Mouse (Mus musculus) lung, postnatal 25 days (tissue): ENCODE measurements around the gene Upk1a.

Experiments used
- DNase-seq: peaks from one replicate; pipeline ENCODE4 v3.0.0; 2022; ENCODE audit warnings: low spot score

Upk1a gene

GRCm38 (mm10) chr7:30602583-30602982, 10.1 kb downstream of the Upk1a start:
- peak; percentile 90 for DNase-seq

DNA sequence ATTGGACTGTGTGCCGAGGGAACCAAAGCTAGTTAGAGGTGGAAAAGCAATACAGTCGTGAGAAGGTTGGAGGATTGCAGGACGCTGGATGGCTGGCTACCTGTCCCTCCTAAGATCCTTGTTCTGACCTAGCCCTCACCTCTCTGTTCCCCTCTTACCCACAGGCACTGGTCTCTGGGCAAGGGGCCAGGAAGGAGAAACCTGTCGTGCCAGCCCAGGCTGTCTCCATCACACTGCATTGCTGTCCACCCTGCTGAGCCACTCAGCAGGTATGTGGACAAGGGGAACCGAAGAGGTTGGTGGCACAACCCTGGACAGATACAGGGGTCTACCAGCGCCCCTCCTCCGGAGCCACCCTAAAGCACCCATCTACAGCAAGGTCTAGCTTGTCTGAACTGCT, 12.0 kb downstream of the Upk1a start:
- DNase-seq, result peak; percentile 82

GRCm38 (mm10) chr7:30599933-30600353, 12.7 kb downstream of the Upk1a start:
- peak; percentile 97 for DNase-seq

DNA sequence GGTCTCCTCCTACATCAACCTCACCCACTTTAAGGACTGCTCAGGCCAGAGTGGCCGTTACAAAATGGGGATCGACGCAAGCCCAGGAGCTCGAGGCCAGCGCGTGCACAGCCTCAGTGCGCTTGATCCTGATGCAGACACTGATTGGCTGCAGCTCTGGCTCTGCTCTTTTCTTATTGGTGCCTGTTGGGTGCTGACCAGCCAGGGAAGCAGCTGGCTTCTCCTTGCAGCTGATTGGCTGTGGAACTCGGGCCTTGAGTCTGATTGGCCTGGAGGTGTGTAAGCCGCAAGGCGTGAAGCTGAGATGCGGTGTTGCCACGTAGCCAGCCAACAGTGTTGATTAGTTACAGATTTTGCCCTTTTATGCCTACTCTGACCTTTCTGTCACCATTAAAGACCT, 13.9 kb downstream of the Upk1a start, which contains the start of gene Zbtb32:
Zbtb32 (minus strand) TSS at position 124 of the 400 bp plus-strand sequence.
- no peak for DNase-seq

GRCm38 (mm10) chr7:30596811-30597210, 15.8 kb downstream of the Upk1a start:
- peak; percentile 35 for DNase-seq

DNA sequence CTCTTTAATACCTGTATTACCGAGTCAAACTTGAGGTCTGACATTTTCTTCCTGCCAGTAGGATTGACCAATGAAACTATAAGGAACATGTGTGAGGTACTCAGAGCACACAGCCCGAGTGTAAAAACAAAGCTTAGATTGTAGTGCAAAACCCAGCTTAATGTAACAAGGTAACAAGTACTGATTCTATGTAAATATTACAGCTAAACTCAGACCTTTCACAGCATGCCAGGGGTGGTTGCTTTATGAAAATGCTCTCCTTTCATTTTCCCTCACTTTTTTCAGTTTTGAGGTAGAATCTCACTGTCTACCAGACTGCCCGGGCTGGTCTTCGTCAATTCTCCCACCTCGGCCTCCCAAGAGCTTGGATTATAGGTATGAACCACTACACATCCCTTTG, 16.6 kb downstream of the Upk1a start:
- DNase-seq, result no peak

DNA sequence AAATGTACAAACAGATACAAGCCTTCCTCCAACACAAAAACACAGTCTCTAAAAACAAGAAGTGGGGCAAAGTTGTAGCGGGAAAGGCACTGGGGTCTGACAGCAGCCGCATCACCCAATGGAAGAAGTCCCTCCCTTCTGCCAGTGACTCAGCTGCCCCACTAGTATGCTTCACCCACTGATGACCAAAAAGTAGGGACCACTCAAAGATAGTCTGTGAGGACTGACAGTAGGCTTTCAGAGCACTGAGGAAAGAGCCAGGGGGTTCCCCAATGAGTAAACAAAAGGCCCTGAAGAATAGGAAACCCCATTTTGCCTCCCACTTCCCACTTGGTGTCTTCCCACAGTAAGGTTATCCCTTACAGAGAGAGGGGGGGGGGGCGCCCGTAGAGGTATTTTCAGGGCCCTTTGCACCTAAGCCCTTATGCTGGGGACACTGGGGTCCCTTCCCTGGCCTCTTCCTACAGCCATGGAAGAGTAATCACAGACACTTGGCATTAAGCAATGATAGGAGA, 18.1 kb downstream of the Upk1a start:
- no peak for DNase-seq

- no peak for DNase-seq
Observed at GRCm38 (mm10) chr7:30593579-30594509, 18.8 kb downstream of the Upk1a start.

DNA sequence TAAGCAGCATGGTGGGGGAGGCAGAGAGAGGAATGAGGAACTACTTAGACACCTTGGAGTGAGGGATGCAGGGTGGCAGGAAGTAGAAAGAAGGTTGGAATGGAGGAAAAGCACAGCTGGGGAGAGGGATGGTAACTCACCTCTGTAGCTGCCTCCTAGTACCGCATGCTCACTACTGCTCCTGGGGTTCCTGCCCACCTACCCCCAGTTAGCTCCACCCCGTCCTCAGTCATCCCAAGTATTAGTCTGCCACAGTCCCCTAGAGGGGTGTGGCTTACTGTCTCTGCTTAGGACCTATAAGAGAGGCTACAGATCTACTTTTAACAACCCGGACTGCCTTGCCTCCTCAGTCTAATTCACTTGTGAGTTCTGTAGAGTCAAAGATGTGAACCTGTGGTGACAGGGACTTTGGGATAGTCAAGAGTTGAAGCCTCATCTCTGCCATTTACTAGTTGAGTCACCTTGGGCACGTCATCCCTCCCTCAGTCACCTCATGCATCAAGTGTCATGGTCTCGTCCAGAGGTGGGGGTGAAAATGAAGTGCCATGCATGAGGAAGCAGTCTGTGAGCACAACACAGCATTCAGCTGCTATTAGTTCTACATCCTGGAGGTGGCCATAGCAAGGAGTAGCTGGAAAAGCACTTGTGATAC, 19.7 kb downstream of the Upk1a start:
- DNase-seq, result no peak

DNA sequence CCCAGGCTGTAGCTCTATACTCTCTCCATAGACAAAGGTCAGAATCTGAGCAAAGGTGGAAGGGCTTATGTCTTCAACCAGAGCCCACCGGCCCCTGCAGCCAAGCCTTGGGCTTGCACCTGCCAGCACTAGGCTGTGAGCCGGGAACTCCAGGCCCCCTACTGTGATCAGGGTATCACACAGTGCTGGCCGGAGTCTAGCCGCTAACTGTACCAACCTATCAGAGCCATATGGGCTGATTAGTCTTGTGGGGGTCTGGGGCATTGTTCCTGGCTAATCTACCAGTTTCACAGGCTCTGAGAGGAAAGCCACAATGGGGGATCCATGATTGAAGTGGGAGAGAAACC, 21.1 kb downstream of the Upk1a start:
- no peak for DNase-seq

- DNase-seq, result no peak
Observed at GRCm38 (mm10) chr7:30590927-30591604, 21.6 kb downstream of the Upk1a start.

GRCm38 (mm10) chr7:30589435-30590301, 23.0 kb downstream of the Upk1a start:
- DNase-seq, result peak; percentile 84

DNA sequence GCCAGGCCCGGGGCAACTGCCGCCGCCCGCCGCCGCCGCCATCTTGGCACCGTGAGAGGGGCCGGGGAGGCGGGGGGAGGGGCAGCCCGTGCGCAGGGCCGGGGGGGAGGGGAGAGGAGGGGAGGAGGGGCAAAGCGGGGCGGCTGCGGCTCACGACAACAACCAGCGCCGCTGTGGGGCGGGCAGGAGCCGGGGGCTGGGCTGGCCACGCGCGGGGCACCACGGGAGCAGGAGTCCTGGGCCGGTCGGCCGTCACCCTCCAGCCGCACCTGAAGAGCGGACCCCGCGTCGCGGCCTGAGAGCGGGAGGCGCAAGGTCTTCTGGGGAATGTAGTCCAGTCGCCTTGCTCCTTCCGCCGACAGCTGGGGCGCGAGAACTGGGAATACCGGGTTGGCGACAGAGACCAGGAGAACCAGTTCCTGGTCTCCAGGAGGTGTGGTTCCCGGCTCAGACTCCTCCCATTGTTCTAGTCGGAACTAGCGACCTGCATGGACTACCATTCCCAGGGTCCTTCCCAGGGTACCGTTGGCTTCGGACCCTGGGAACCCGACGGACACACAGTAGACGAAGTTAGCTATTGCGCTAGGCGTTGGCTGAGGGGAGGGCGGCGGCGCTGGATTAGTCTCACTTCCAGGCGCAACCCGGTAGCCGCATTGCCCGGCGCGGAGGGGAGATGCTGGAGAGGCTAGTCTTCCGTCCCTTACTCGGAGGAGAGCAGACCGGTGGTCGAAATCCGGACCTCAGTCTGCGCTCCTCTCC, 23.8 kb downstream of the Upk1a start, which contains the start of gene Kmt2b:
Kmt2b (minus strand) TSS at position 51 of the 759 bp plus-strand sequence.
- peak; percentile 98 for DNase-seq

DNA sequence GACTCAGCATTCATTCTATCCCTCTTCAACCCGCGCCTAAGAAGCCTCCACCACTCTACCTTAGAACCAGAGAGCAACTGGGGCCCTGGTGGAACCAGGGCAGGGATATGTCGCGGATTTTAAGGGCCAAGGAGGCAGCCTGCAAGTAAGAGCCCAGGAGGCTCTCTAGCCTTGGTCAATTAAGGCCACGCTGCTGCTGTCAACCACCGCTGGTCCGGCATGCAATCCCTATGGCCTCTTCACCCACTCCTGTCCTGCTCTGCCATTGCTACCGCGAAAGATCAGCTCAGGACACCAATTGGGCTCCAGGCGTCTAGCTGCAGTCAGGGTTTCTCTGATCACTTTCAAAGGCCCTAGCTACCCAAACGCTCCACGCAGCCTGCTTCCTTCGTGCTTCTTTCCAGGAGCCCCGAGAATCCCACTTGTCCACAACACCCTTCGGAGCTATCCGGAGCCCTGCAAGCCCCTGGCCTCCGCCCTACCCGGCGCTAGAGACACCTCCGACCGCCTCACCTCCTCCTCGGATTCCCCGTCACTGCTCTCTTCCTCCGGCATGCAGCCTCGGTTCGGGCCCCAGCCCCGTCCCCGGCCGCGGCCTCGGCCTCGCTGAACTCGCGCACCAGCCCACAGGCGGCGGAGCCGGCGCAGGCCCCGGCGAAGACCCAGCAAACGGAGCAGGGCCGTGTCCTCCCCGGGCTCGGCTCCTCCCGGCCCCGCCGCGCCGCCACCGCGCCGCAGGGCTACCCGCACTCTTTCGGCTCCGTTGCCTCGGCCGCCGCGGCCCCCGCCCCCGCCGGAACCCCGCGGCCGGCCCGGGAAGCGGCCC, 24.6 kb downstream of the Upk1a start:
- no peak for DNase-seq

DNA sequence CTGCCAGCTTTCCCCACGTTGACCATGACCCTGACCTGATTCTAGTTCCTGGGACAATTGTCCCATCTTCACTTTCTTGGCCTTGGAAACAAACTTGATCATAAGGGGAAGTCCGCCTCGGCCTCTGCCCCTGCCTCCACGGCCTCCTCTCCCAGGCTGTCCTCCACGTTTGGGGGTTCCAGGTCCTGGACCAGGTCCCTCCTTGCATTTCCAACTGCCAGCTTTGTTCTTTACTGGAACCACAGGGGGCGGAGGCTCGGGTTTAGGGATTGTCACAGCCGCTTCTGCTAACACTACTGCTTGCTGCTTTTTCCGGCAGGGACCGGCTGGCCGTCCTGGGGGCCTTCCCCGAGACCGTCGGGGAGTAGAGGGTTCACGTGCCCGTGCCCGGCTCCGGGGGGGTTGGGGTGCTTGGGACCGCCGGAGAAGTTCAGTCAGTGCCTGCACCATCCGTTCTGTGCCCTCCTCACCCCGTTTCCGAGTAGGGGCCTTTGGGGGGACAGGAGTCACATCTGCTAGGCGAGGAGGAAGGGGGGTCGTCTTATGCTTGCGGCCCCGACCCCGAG, 26.1 kb downstream of the Upk1a start:
- DNase-seq, result no peak

DNA sequence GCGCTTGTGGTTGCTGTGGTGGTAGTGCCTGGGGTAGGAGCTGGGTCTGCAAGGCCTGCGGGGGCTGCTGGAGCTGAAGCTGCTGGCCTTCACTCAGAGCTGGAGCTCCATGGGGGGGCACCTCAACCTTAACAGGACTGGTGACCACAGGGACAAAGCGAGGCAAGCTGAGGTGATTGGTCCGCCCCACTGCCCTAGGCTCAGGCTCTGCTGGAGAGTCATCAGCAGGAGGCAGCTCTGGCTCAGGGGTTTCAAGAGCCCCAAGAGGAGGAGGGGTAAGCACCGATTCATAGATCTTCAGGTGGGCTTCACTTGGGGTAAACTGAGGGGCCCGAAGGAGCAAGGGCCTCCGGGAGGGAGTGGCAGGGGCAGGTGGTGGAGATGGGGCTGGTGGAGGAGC, 27.5 kb downstream of the Upk1a start:
- no peak for DNase-seq

DNA sequence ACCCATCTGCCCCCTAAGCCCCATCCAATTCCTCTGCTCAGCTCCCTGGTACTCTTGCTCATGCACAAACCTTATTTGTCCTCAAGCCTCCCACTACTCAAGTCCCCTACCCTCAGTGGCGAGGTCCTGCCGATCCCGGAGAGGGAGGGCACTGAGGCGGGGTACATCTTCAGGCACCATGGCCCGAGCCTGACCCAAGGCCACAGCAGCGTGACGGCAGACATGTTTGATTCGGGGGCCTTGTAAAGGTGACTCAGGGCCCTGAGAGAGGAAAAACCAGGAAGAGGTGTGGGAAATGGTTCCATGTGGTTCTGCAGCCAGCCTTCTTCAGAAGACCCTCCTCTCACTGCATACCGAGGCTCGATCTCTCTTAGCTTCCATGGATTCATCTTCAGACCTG, 28.3 kb downstream of the Upk1a start:
- DNase-seq, result no peak

GRCm38 (mm10) chr7:30581547-30581946, 31.1 kb downstream of the Upk1a start:
- no peak for DNase-seq

DNA sequence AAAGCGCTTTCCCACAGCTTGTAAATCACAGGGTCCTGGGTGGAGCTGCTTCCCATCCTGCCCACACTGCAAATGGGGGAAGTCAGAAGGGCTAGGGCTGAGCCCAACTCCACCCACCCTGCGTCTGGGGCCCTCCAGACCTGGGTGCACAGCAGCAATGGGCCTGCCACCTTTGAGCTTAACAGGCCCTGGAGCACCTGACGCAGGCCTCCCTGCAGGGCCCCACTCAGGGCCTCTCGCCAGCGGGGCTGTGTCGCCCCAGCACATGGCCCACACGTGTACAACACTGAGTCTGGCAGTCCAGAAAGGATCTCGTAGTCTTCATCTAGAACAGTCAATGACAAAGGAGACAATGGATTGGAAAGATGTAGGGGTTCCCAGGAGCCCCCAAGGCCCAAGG, 32.7 kb downstream of the Upk1a start:
- DNase-seq, result no peak
